Mouse (Mus musculus) small intestine, adult 2 months (tissue): ENCODE results near the gene Ppm1m.

ENCODE experiments used
- CTCF ChIP-seq: fragments of 200-500 bp; IDR thresholded peaks from 2 replicates; pipeline ENCODE4 v1.5.1; 2012; ENCODE audit warnings: low read depth, mild to moderate bottlenecking, control low read depth, inconsistent platforms, low read length, moderate library complexity, mixed read lengths; ENCODE audit not compliant: insufficient replicate concordance, insufficient read length; ENCODE audit errors: extremely low read depth
- POLR2A ChIP-seq: fragments of 200-500 bp; IDR thresholded peaks from 2 replicates; pipeline ENCODE4 v1.6.1; 2012; ENCODE audit warnings: low read depth, mild to moderate bottlenecking, control low read depth, inconsistent platforms, low read length, moderate library complexity

DNA sequence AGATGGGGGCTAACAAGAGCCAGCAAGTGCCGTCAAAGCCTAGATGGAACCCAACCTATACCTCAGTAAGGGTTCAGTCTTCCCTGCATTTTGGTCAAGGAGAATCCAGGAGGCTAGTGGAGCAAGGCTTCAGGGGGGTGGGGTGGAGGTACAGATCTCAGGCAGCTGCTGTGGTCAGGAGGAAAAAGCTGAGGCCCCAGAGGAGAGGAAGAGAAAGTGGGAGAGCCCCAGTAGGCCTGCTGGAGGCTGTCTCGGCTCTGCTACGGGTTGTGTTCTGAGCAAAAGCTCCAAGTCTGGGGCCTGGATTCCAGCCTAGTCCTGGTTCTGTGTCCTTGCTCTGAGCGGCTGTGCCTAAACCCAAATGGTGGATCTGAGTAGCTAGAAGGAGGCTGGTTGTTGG lies 23.4 kb upstream of the Ppm1m start:
- no peak for TF ChIP-seq CTCF
- no peak for TF ChIP-seq POLR2A
